Mouse (Mus musculus): Measurements from ENCODE around the gene H2-Oa. TPM values are rescaled to one million over a fixed set of nuclear protein-coding genes. Genes with fewer than 3 reads are reported as not detected.

Gene H2-Oa
- polyA plus RNA-seq, 1 experiment = not detected

DNA sequence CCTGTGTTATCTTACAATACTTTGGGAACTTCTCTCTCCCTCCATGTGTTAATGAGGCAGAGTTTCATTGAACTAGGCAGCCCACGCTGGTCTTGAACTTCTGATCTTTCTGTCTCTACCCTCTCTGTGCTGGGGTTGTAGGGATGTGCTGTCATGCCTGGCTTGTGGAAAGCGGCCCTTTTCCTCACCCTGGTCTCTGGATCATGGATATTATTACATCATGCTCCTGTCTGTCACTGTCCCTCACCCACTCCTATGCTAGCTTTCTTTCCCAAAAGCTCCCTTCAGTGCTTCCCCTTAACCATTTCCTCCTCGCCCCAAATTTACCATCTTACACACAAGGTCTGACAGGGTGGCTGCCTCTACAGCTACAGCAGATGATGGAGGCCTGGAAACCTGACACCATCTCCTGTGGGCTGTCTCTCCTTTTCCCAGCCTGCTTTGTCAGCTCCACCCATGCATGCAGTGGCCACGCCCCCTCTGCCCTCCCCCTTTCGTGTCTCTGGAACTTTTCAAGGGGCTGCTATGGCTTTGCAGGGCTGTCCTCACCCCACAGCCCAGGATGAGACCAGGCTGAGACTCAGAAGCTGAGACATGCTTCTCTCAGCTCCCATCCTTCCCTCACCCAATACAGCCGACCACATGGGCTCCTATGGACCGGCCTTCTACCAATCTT, 1.2 kb downstream of the H2-Oa start:
- Histone ChIP-seq H3K4me3 (ENCODE audit: insufficient read depth, low read depth, low read length) (no peak overlapping the region), H3K4me1 (ENCODE audit: control insufficient read depth, insufficient read depth, insufficient read length, low read length) (no peaks in the 10 kb centered on the region), H3K27ac (replicated peaks; ENCODE audit: low read depth, low read length) (no peak overlapping the region)

DNA sequence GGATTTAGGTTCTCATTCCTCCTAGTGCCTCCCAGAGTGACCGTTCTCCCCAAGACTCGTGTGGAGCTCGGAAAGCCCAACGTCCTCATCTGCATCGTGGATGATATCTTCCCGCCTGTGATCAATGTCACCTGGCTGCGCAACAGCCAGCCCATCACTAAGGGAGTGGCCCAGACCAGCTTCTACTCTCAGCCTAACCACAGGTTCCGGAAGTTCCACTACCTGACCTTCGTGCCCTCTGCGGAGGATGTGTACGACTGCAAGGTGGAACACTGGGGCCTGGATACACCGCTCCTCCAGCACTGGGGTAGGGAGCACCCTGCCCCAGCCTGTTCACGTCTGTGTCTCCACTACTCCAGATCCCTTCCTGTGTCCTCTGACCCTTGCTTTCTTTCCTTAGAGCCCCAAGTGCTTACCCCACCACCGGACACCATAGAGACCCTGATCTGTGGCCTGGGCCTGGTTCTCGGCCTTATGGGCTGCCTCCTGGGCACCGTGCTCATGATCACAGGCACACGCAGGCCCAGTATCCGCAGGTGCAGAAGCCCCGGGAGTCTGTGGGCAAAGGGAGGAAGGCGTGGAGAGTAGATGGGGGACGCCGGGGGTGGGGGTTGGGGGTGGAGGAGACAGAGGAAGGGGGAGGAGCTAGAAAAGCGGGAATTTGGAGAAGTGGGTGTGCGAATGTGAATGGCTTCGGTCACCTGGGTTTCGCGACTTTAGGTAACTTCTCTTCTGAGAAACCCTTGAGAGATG, 2.3 kb downstream of the H2-Oa start:
- Histone ChIP-seq H3K27ac (replicated peaks; ENCODE audit: low read depth, low read length) (no peak overlapping the region), H3K4me3 (ENCODE audit: insufficient read depth, low read depth, low read length) (no peak overlapping the region), H3K4me1 (ENCODE audit: control insufficient read depth, insufficient read depth, insufficient read length, low read length) (no peaks in the 10 kb centered on the region)

DNA sequence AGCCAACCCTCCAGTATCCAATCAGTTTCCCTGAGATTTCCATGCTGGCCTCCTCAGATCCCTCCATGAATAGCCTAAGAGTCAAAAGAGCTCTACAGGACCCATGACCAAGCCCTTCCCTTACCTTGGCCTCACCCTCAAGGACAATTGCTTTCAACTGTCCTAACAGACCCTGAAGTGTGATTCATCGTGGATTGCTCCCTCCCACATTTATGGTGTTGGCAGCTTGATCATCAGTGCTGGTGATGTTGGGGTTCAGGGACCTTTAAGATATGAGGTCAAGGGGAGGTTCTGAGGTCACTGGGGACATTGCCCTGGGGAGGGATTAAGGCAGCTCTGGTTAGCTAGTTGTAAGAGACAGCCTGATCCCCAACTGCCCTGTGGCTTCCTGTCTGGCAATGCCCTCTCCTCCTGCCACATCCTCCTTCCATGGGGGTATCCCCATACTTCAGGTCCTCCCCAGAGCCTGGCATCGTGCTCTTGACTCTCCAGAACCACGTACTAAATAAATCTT, 4.4 kb downstream of the H2-Oa start:
- no peak overlapping the region for H3K4me3 ChIP-seq (ENCODE audit: insufficient read depth, low read depth, low read length)
- H3K4me1 ChIP-seq (ENCODE audit: control insufficient read depth, insufficient read depth, insufficient read length, low read length) = no peaks in the 10 kb centered on the region
- no peak overlapping the region for H3K27ac ChIP-seq (replicated peaks; ENCODE audit: low read depth, low read length)

DNA sequence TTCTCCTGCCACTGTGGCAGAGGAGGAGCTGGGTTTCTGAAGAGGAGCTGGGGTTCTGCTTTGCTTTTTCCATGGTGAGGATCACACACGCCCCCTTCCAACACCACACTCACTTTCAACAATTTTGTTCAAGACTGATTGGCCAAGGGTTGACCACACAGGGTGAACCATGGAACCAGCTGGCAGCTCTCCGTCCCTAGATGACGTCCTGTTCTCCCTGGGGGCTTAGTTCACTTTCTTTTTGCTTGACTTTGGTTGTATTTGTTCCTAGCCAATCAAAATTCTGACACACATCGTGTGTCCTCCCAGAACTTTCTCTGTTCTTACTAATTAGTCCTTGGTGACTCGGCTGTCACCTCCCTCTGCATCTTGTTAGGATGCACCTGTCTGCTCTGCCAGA, 5.1 kb downstream of the H2-Oa start:
- no peak overlapping the region for H3K27ac ChIP-seq (replicated peaks; ENCODE audit: low read depth, low read length)
- H3K4me1 ChIP-seq (ENCODE audit: control insufficient read depth, insufficient read depth, insufficient read length, low read length) = no peaks in the 10 kb centered on the region

DNA sequence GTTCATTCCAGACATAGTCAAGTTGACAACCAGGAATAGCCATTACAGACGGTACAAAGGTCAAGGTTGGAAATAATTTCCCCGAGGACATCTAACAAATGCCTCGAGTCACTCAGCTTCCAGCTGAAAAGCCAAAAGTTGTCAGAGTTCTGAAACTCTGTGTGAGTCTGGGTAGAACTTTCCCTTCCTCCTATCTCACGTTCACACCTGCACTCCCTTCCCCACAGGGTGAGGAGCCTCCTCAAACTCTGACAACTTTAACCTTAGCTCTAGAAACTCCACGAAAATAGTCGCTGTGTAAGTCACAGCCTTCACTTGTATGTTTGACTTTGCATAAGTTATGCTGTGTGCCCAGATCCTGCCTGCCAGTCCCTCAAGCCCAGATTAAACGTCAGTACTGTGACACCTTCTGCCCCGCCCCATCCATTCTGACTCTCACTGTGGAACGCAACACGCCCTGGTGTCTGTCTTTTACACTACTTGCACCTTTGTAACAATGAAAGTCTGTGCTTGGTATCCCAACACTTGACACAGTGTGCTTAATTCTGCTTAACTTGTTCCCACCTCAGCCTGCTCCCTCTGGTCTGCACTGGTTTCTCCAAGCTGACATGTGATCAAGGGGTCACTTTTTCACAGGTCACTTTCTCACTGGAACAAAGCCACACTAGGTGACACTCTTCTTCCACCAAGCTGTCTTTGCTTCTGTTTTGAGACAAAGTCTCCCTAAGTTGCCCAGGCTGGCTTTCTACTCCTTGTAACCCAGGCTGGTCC, 6.8 kb downstream of the H2-Oa start:
- H3K4me1 ChIP-seq (ENCODE audit: control insufficient read depth, insufficient read depth, insufficient read length, low read length) = no peaks in the 10 kb centered on the region
- H3K27ac ChIP-seq (replicated peaks; ENCODE audit: low read depth, low read length) = peak overlapping the region; percentile 69
- no peak overlapping the region for H3K4me3 ChIP-seq (ENCODE audit: insufficient read depth, low read depth, low read length)

More for the DNA sequence above, 5.1 kb downstream of the H2-Oa start:
- no peak overlapping the region for H3K4me3 ChIP-seq (ENCODE audit: insufficient read depth, low read depth, low read length)

DNA sequence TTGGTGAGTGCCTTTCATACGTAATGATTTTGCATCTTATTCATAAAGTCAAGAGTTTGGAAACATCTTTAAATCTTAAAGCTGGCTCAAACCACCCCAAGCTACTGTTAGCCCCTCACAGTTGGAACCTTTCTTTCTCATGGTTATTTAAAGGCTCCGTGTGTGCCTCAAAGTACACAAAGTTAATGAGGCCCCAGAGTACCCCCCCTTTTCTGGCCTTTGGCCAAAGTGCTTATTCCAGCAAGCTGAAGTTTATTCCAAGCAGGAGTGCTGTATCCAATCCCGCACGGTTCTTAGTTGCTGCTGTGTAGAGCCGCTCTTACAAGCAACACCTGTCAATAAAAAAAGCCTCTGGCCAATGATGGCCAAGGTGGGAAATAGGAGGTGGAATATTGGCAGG, 7.4 kb downstream of the H2-Oa start:
- H3K4me1 ChIP-seq (ENCODE audit: control insufficient read depth, insufficient read depth, insufficient read length, low read length) = no peaks in the 10 kb centered on the region
- H3K27ac ChIP-seq (replicated peaks; ENCODE audit: low read depth, low read length) = no peak overlapping the region
- H3K4me3 ChIP-seq (ENCODE audit: insufficient read depth, low read depth, low read length) = no peak overlapping the region

DNA sequence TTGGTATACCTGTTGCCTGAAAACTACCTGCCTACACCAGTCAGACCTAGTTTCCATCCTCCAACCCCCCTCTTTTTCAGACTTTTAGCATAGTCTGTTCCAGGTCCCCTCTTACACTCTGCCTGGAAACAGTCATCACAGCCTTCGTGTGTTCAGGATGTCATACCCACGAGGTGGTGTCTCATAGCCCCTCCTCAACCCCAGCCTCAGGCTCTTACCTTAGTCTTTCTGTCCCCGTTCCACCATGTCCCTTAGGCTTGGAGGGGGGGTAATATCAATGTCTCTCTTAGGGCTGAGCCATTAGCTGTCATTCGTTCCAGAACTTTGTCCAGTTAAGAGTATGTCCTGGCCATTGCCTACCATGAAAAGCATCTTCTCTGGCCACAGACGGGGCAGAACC, 9.0 kb downstream of the H2-Oa start:
- H3K4me1 ChIP-seq (ENCODE audit: control insufficient read depth, insufficient read depth, insufficient read length, low read length) = no peaks in the 10 kb centered on the region
- H3K4me3 ChIP-seq (ENCODE audit: insufficient read depth, low read depth, low read length) = no peak overlapping the region
- H3K27ac ChIP-seq (replicated peaks; ENCODE audit: low read depth, low read length) = no peak overlapping the region

DNA sequence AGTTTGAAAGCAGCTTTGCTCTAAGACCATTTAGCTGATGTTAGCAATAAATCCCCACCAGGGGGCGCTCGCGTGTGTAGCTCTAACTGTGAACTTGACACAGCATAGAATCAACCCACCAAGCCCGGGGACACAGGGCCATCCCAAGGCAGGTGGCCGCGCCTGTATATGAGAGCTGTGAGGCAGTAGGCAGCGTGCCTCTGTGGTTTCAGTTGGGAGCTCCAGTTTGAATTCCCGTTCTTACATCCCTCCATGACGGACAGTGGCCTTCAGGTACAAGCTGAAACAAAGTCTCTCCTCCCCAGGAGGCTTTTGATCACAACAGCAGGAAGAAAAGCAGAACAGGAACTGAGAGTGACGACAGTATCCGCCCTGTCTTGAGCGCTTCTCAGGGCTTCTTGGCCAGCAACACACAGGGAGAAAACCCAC, 9.5 kb downstream of the H2-Oa start:
- Histone ChIP-seq H3K4me3 (ENCODE audit: insufficient read depth, low read depth, low read length) (peak overlapping the region; percentile 50), H3K4me1 (ENCODE audit: control insufficient read depth, insufficient read depth, insufficient read length, low read length) (no peaks in the 10 kb centered on the region), H3K27ac (replicated peaks; ENCODE audit: low read depth, low read length) (peak overlapping the region; percentile 66; the same call in 1 of the 2 replicates)

DNA sequence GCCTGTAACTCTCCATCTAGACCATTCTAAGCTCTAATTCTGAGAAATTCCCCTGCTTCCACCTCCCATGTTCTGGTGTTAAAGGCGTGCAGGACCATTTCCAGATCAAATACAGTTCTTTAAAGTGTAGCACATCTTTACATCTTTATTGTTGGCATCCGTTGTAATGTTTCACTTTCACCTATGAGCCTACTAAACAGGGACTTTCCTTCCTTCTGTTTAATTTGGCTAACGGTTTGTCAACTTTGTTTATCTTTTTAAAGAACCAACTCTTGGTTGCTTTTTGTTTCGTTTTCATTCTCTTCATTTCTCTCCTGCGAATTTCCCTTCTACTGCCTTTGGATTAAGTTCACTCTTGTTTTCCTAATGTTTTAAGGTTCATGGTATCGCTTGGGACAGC, 10.7 kb downstream of the H2-Oa start:
- Histone ChIP-seq H3K4me3 (ENCODE audit: insufficient read depth, low read depth, low read length) (no peak overlapping the region), H3K4me1 (ENCODE audit: control insufficient read depth, insufficient read depth, insufficient read length, low read length) (no peaks in the 10 kb centered on the region)

DNA sequence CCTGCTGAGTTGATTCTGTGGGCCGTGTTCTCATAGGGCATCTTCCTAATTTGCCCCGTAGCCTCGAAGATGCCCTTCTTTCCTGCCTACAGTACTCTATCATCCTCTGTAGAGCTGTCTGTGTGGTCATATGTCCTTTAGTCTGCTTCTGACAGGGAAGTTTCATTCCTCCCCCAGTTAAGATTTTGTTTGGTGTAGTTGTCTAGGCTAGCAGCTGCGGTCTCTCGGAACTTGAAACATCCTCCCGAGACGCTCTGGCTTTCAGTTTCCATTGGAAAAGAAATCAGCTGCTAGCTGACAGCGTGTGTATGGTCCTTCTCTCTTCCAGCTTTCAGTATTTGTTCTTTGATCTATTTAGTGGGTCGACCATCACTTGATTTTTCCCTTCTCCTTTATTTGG, 12.7 kb downstream of the H2-Oa start:
- H3K4me1 ChIP-seq (ENCODE audit: control insufficient read depth, insufficient read depth, insufficient read length, low read length) = no peaks in the 10 kb centered on the region
- H3K27ac ChIP-seq (replicated peaks; ENCODE audit: low read depth, low read length) = no peak overlapping the region
- no peak overlapping the region for H3K4me3 ChIP-seq (ENCODE audit: insufficient read depth, low read depth, low read length)

More for the DNA sequence above, 10.7 kb downstream of the H2-Oa start:
- no peak overlapping the region; the same call in 1 of the 2 replicates for H3K27ac ChIP-seq (replicated peaks; ENCODE audit: low read depth, low read length)

DNA sequence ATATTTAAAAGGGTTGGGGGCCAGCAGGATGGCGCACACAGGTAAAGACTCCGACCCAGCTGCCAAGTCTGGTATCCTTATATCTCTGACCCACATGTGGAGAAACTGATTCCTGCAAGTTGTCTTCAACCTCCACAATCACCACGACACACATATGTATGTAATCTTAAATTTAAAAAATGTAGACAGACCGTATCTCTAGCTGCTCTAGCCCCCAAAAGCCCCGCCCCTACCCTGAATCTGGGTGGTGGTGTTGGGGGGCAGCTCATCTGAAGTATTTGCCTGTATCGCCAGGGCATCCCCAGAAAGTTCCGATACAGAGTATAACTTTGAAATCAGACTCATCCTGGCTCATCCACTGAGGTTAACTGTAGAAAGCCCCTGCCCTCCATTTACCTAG, 14.4 kb downstream of the H2-Oa start:
- Histone ChIP-seq H3K4me1 (ENCODE audit: control insufficient read depth, insufficient read depth, insufficient read length, low read length) (no peaks in the 10 kb centered on the region), H3K4me3 (ENCODE audit: insufficient read depth, low read depth, low read length) (no peak overlapping the region), H3K27ac (replicated peaks; ENCODE audit: low read depth, low read length) (no peak overlapping the region)

DNA sequence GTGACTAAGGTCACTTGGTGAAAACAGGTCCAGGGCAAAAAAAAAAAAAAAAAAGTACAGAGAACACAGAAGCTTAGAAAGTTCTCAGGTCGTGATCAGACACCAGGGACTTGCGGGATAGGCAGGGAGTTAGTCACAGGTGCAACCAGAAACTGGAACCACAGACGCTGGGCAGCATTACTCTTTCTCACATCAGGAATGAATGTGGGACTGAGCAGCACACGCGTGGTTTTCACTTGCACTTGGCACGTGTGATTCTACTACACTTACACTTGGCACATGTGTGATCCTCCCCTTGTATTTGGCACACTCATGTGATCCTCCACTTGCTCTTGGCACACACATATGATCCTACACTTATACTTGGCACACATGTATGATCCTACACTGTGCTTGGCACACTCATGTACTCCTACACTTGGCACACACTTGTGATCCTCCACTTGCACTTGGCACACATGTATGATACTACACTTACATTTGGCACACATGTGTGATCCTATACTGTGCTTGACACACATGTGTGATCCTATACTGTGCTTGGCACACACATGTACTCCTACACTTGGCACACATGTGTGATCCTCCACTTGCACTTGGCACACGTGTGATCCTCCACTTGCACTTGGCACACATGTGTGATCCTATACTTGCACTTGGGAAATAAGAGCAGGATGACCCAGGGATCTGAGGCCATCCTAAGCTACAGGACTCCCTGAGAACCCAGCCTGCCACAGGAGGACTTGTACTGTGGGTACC, 15.1 kb downstream of the H2-Oa start:
- H3K27ac ChIP-seq (replicated peaks; ENCODE audit: low read depth, low read length) = no peak overlapping the region
- H3K4me3 ChIP-seq (ENCODE audit: insufficient read depth, low read depth, low read length) = no peak overlapping the region
- no peaks in the 10 kb centered on the region for H3K4me1 ChIP-seq (ENCODE audit: control insufficient read depth, insufficient read depth, insufficient read length, low read length)

DNA sequence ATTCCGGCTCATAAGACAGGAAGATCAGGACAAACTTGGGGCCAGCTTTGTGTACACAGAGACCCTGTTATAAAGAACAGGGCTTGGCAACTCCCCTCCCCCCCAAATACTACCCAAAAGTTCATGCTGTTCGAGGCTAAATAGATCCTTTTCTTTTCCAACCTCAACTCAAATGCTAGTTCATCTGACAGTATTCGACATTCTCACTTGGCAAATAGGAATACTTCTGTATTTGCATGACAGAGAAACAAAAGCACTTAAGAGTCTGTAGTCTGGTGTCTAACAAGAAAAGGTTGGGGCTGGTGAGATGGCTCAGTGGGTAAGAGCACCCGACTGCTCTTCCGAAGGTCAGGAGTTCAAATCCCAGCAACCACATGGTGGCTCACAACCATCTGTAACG, 16.3 kb downstream of the H2-Oa start:
- Histone ChIP-seq H3K27ac (replicated peaks; ENCODE audit: low read depth, low read length) (no peak overlapping the region), H3K4me1 (ENCODE audit: control insufficient read depth, insufficient read depth, insufficient read length, low read length) (no peaks in the 10 kb centered on the region), H3K4me3 (ENCODE audit: insufficient read depth, low read depth, low read length) (no peak overlapping the region)

DNA sequence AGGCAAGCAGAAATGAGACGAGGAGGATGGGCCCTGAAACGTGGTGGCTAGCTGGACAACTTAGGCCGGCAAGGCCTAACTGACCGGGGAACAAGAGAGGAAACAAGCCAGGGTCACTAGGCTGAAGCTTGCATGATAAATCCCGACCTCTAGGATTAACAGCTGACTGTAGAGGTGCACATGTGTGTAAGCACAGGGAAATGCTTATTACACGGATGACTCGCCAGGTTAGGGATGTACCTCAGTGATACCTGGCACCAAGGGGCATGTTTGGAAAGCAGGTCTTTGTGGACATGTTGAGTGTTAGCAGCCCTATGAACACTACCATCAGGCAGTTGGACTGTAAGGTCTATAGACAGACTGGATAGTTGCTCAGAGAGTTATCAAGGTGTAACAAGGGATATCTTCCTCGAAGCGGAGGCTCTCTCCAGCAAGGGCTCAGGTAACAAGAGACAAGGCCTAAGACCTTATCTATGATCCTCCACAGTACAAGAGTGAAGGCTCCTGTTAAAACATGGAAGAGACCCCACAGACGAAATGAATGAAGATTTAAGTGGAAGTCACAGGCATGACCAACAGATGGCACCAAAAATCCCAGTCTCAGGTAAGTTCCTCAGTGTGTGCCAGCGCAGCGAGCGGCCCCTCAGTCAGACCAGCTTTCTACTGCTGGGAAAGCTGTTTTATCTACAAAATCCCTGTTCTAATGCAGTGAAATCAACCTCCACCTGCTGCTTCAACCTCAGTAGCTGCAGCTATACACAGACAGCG, 17.1 kb downstream of the H2-Oa start:
- no peak overlapping the region for H3K27ac ChIP-seq (replicated peaks; ENCODE audit: low read depth, low read length)
- H3K4me3 ChIP-seq (ENCODE audit: insufficient read depth, low read depth, low read length) = no peak overlapping the region
- H3K4me1 ChIP-seq (ENCODE audit: control insufficient read depth, insufficient read depth, insufficient read length, low read length) = no peaks in the 10 kb centered on the region

Data from brown adipose tissue, adult 24 weeks (tissue).